Mouse (Mus musculus): ENCODE measurements around the gene Cst12. TPM values are rescaled to one million over a fixed set of nuclear protein-coding genes. Genes with fewer than 3 reads are reported as not detected.

The Cst12 gene
- not detected for polyA plus RNA-seq (2014; fragmentation: Illumina TruSeq; extraction: RNeasy Lipid Tissue Mini Kit (QIAGEN cat#74804); ENCODE audit: low read depth, low replicate concordance)

GRCm38 (mm10) chr2:148789142-148789541 lies at the start of gene Cst12:
Cst12 (plus strand) TSS chr2:148789361.

GRCm38 (mm10) chr2:148750058-148750457 lies 39.1 kb upstream of the Cst12 start, which contains the start of gene Cstl1:
Cstl1 (plus strand) TSS chr2:148750358.

GRCm38 (mm10) chr2:148771397-148771796 lies 17.8 kb upstream of the Cst12 start, which contains the start of gene Cst11:
Cst11 (minus strand) TSS chr2:148771497.

GRCm38 (mm10) chr2:148781709-148782108 lies 7.5 kb upstream of the Cst12 start, which contains the start of gene 8030411F24Rik:
8030411F24Rik (plus strand) TSS chr2:148782009.

GRCm38 (mm10) chr2:148798485-148798884 lies 9.3 kb downstream of the Cst12 start, which contains the start of gene Cst8:
Cst8 (plus strand) TSS chr2:148798785.

GRCm38 (mm10) chr2:148819909-148820308 lies 30.7 kb downstream of the Cst12 start, which contains the start of gene Cst13:
Cst13 (plus strand) TSS chr2:148820081.

GRCm38 (mm10) chr2:148834912-148835311 lies 45.8 kb downstream of the Cst12 start, which contains the start of gene Cst9:
Cst9 (plus strand) TSS chr2:148835147.

Other genes starting within 250 kb of the Cst12 start
- gene Nxt1, start 116.8 kb upstream of the Cst12 start, polyA plus RNA-seq (2014; fragmentation: Illumina TruSeq; extraction: RNeasy Lipid Tissue Mini Kit (QIAGEN cat#74804); ENCODE audit: low read depth, low replicate concordance) = 3.7 TPM
- 28.8 TPM for gene Gzf1, start 108.3 kb upstream of the Cst12 start, polyA plus RNA-seq (2014; fragmentation: Illumina TruSeq; extraction: RNeasy Lipid Tissue Mini Kit (QIAGEN cat#74804); ENCODE audit: low read depth, low replicate concordance)
- gene Napb, start 56.9 kb upstream of the Cst12 start, polyA plus RNA-seq (2014; fragmentation: Illumina TruSeq; extraction: RNeasy Lipid Tissue Mini Kit (QIAGEN cat#74804); ENCODE audit: low read depth, low replicate concordance) = 6.9 TPM
- not detected for gene Cstl1, start 39.0 kb upstream of the Cst12 start, polyA plus RNA-seq (2014; fragmentation: Illumina TruSeq; extraction: RNeasy Lipid Tissue Mini Kit (QIAGEN cat#74804); ENCODE audit: low read depth, low replicate concordance)
- gene Cst11, start 17.9 kb upstream of the Cst12 start, polyA plus RNA-seq (2014; fragmentation: Illumina TruSeq; extraction: RNeasy Lipid Tissue Mini Kit (QIAGEN cat#74804); ENCODE audit: low read depth, low replicate concordance) = not detected
- gene 8030411F24Rik, start 7.4 kb upstream of the Cst12 start, polyA plus RNA-seq (2014; fragmentation: Illumina TruSeq; extraction: RNeasy Lipid Tissue Mini Kit (QIAGEN cat#74804); ENCODE audit: low read depth, low replicate concordance) = not detected
- gene Cst8, start 9.4 kb downstream of the Cst12 start, polyA plus RNA-seq (2014; fragmentation: Illumina TruSeq; extraction: RNeasy Lipid Tissue Mini Kit (QIAGEN cat#74804); ENCODE audit: low read depth, low replicate concordance) = not detected
- not detected for gene Cst13, start 30.7 kb downstream of the Cst12 start, polyA plus RNA-seq (2014; fragmentation: Illumina TruSeq; extraction: RNeasy Lipid Tissue Mini Kit (QIAGEN cat#74804); ENCODE audit: low read depth, low replicate concordance)
- not detected for gene Cst9, start 45.8 kb downstream of the Cst12 start, polyA plus RNA-seq (2014; fragmentation: Illumina TruSeq; extraction: RNeasy Lipid Tissue Mini Kit (QIAGEN cat#74804); ENCODE audit: low read depth, low replicate concordance)
- gene 9230104L09Rik, start 75.7 kb downstream of the Cst12 start, polyA plus RNA-seq (2014; fragmentation: Illumina TruSeq; extraction: RNeasy Lipid Tissue Mini Kit (QIAGEN cat#74804); ENCODE audit: low read depth, low replicate concordance) = 0.82 TPM
- 19.5 TPM for gene Cst3, start 86.3 kb downstream of the Cst12 start, polyA plus RNA-seq (2014; fragmentation: Illumina TruSeq; extraction: RNeasy Lipid Tissue Mini Kit (QIAGEN cat#74804); ENCODE audit: low read depth, low replicate concordance)
- gene Gm1330, start 213.9 kb downstream of the Cst12 start, polyA plus RNA-seq (2014; fragmentation: Illumina TruSeq; extraction: RNeasy Lipid Tissue Mini Kit (QIAGEN cat#74804); ENCODE audit: low read depth, low replicate concordance) = not detected
- not detected for gene Gm10750, start 227.9 kb downstream of the Cst12 start, polyA plus RNA-seq (2014; fragmentation: Illumina TruSeq; extraction: RNeasy Lipid Tissue Mini Kit (QIAGEN cat#74804); ENCODE audit: low read depth, low replicate concordance)